Mouse (Mus musculus) lung, adult 2 months (tissue): ENCODE measurements at regions not wholly inside any gene's neighbourhood (a gene's known extent, or its start where the extent isn't known, plus 50 kb on each side); places are given as distances from the start of the nearest gene placed in this dataset.

Source experiments
- DNase-seq: peaks from one replicate; pipeline ENCODE4 v3.0.0; 2022
- H3K4me1 ChIP-seq: fragments of 200-500 bp; 2 replicates; pipeline ENCODE4 v1.6.1; 2011; ENCODE audit warnings: low read length; ENCODE audit not compliant: control insufficient read depth, insufficient read depth
- H3K4me3 ChIP-seq: fragments of 200-500 bp; replicated peaks from 2 replicates; pipeline ENCODE3; 2011; ENCODE audit warnings: low read depth, mild to moderate bottlenecking, control low read depth, low read length; ENCODE audit errors: extremely low read depth
- CTCF ChIP-seq: fragments of 200-500 bp; IDR thresholded peaks from 2 replicates; pipeline ENCODE4 v1.5.1; 2011; ENCODE audit warnings: mild to moderate bottlenecking, low read length, control low read depth; ENCODE audit not compliant: insufficient read depth
- POLR2A ChIP-seq: fragments of 200-500 bp; IDR thresholded peaks from 2 replicates; pipeline ENCODE4 v1.6.1; 2011; ENCODE audit warnings: low read depth, mild to moderate bottlenecking, control low read depth, low read length, borderline replicate concordance; ENCODE audit errors: extremely low read depth
- WGBS: fragments of 180-500 bp; shearing (Covaris S2); methylation state at CpG from one replicate; pipeline ENCODE4 v1.1.7; 2018; 5-methylcytosine and 5-hydroxymethylcytosine counted together

- 87% methylated on average over 2 of the region's 2 CpGs for WGBS
- no peak for DNase-seq
These were observed 118.4 kb downstream of the Barx2 start for GRCm38 (mm10) chr9:31794911-31795310.

GRCm38 (mm10) chr9:31775956-31776355 is 137.3 kb downstream of the Barx2 start:
- Histone ChIP-seq H3K4me1 (no peaks in the 10 kb centered on the region), H3K4me3 (no peak overlapping the region)
- DNase-seq, result no peak
- no peak for TF ChIP-seq CTCF
- no peak for TF ChIP-seq POLR2A
- 59% methylated on average over 3 of the region's 3 CpGs for WGBS

More at GRCm38 (mm10) chr9:31794911-31795310, 118.4 kb downstream of the Barx2 start:
- H3K4me1 ChIP-seq, result no peaks in the 10 kb centered on the region
- TF ChIP-seq POLR2A (no peak), CTCF (no peak)
- H3K4me3 ChIP-seq, result no peak overlapping the region

- Histone ChIP-seq H3K4me3 (no peak overlapping the region), H3K4me1 (no peaks in the 10 kb centered on the region)
- WGBS, result 78% methylated on average over 4 of the region's 4 CpGs
- DNase-seq, result no peak
- TF ChIP-seq CTCF (no peak), POLR2A (no peak)
These were observed 147.9 kb downstream of the Barx2 start for GRCm38 (mm10) chr9:31765401-31765800.

GRCm38 (mm10) chr9:31757894-31758561 is 155.2 kb downstream of the Barx2 start:
- no peak overlapping the region for H3K4me3 ChIP-seq
- TF ChIP-seq POLR2A (no peak), CTCF (no peak)
- no peak for DNase-seq
- H3K4me1 ChIP-seq, result no peaks in the 10 kb centered on the region
- 73% methylated on average over 6 of the region's 6 CpGs for WGBS

- Histone ChIP-seq H3K4me3 (no peak overlapping the region), H3K4me1 (no peaks in the 10 kb centered on the region)
- TF ChIP-seq POLR2A (no peak), CTCF (no peak)
- no peak for DNase-seq
These were observed 182.8 kb downstream of the Barx2 start for GRCm38 (mm10) chr9:31730443-31730842.

GRCm38 (mm10) chr9:31719309-31719708 is 194.0 kb downstream of the Barx2 start:
- TF ChIP-seq POLR2A, result no peak
- 68% methylated on average over 6 of the region's 6 CpGs for WGBS
- Histone ChIP-seq H3K4me1 (no peaks in the 10 kb centered on the region), H3K4me3 (no peak overlapping the region)
- no peak for DNase-seq

- WGBS, result 44% methylated on average over 2 of the region's 2 CpGs
- DNase-seq, result no peak
These were observed 203.2 kb downstream of the Barx2 start for GRCm38 (mm10) chr9:31710022-31710421.

GRCm38 (mm10) chr9:31706688-31707087 is 206.6 kb downstream of the Barx2 start:
- Histone ChIP-seq H3K4me1 (peaks cover 4% of the 10 kb centered on the region; the same call in 1 of the 2 replicates), H3K4me3 (no peak overlapping the region)
- 57% methylated on average over 6 of the region's 7 CpGs for WGBS
- DNase-seq, result no peak
- TF ChIP-seq POLR2A (no peak), CTCF (no peak)

More at GRCm38 (mm10) chr9:31710022-31710421, 203.2 kb downstream of the Barx2 start:
- TF ChIP-seq CTCF (no peak), POLR2A (no peak)
- H3K4me1 ChIP-seq, result peaks cover 4% of the 10 kb centered on the region; the same call in 1 of the 2 replicates
- no peak overlapping the region for H3K4me3 ChIP-seq

- TF ChIP-seq CTCF (no peak), POLR2A (no peak)
- no peak for DNase-seq
- Histone ChIP-seq H3K4me1 (no peaks in the 10 kb centered on the region), H3K4me3 (no peak overlapping the region)
- WGBS, result 80% methylated on average over 7 of the region's 7 CpGs
These were observed 222.3 kb downstream of the Barx2 start for GRCm38 (mm10) chr9:31690921-31691475.

- 2% methylated on average over 3 of the region's 3 CpGs for WGBS
- Histone ChIP-seq H3K4me3 (no peak overlapping the region), H3K4me1 (peaks cover 8% of the 10 kb centered on the region)
- TF ChIP-seq CTCF (no peak), POLR2A (no peak)
- DNase-seq, result no peak
These were observed 224.1 kb upstream of the Tmem45b start for GRCm38 (mm10) chr9:31688398-31688705.
